Mouse (Mus musculus) kidney, adult 2 months (tissue): ENCODE measurements around the gene Snx32. TPM values are rescaled to one million over a fixed set of nuclear protein-coding genes. Genes with fewer than 3 reads are reported as not detected.
A peak's percentile ranks its signal among the peaks of the same experiment; 100 is the strongest.
"Not testable (repeated sequence)": the region's sequence is repeated elsewhere in the genome, so short reads cannot be mapped to it uniquely, and the experiment has no call there.

Source experiments
- DNase-seq: peaks from one replicate; pipeline ENCODE4 v3.0.0; 2021
- H3K27ac ChIP-seq: fragments of 200-500 bp; 2 replicates; pipeline ENCODE4 v1.5.1; 2012; ENCODE audit warnings: low read depth, low read length, control low read depth, inconsistent platforms; ENCODE audit not compliant: insufficient read depth
- H3K27me3 ChIP-seq: fragments of 200-500 bp; replicated peaks from 2 replicates; pipeline ENCODE4 v1.6.1; 2012; ENCODE audit warnings: mild to moderate bottlenecking, moderate library complexity, low read length, inconsistent platforms; ENCODE audit not compliant: control insufficient read depth, insufficient read depth
- H3K36me3 ChIP-seq: fragments of 200-500 bp; 2 replicates; pipeline ENCODE4 v1.6.1; 2012; ENCODE audit warnings: mild to moderate bottlenecking, moderate library complexity, low read length, inconsistent platforms; ENCODE audit not compliant: control insufficient read depth, insufficient read depth
- H3K4me1 ChIP-seq: fragments of 200-500 bp; 2 replicates; pipeline ENCODE4 v1.6.1; 2011; ENCODE audit warnings: low read length; ENCODE audit not compliant: control insufficient read depth, insufficient read depth
- H3K4me3 ChIP-seq: fragments of 200-500 bp; 2 replicates; pipeline ENCODE4 v1.5.1; 2011; ENCODE audit warnings: mild to moderate bottlenecking, low read depth, low read length, control low read depth; ENCODE audit not compliant: insufficient read depth
- CTCF ChIP-seq: fragments of 200-500 bp; conservative IDR thresholded peaks from 2 replicates; pipeline ENCODE4 v1.5.1; 2011; ENCODE audit warnings: low read depth, mild to moderate bottlenecking, control low read depth, low read length, moderate library complexity, mixed read lengths; ENCODE audit not compliant: insufficient read depth, insufficient read length
- POLR2A ChIP-seq: fragments of 200-500 bp; IDR thresholded peaks from one replicate; pipeline ENCODE4 v1.6.1; 2011; ENCODE audit warnings: low read depth, low read length, control low read depth
- WGBS: fragments of 180-500 bp; shearing (Covaris S2); methylation state at CpG from one replicate; pipeline ENCODE4 v1.1.7; 2018; 5-methylcytosine and 5-hydroxymethylcytosine counted together
- polyA plus RNA-seq: library from polyadenylated mRNA; depleted of rRNA; stranded (reverse); fragments of >200 nt; gene quantifications from 2 replicates; pipeline ENCODE4 v1.2.3, GENCODE M21; 2012

Gene Snx32
- polyA plus RNA-seq, 1 experiment, result 14.7 TPM

GRCm38 (mm10) chr19:5492641-5493040 lies 17.7 kb downstream of the Snx32 start:
- Histone ChIP-seq H3K36me3 (peaks cover 2% of the 10 kb centered on the region; the same call in 1 of the 2 replicates), H3K27me3 (no peaks in the 10 kb centered on the region), H3K27ac (no peak overlapping the region), H3K4me1 (peaks cover 10% of the 10 kb centered on the region; the same call in 1 of the 2 replicates), H3K4me3 (no peak overlapping the region)
- no peak for TF ChIP-seq CTCF
- TF ChIP-seq POLR2A, result no peak
- no peak for DNase-seq
- WGBS, result 65% methylated on average over 4 of the region's 4 CpGs

- TF ChIP-seq POLR2A (peak; percentile 55), CTCF (no peak)
- Histone ChIP-seq H3K4me1 (peaks cover 10% of the 10 kb centered on the region; the same call in 1 of the 2 replicates), H3K36me3 (peaks cover 2% of the 10 kb centered on the region; the same call in 1 of the 2 replicates), H3K27me3 (no peaks in the 10 kb centered on the region), H3K27ac (peak overlapping the region; percentile 95), H3K4me3 (peak overlapping the region; percentile 93)
- DNase-seq, result peak; percentile 94
- WGBS, result under 1% methylated on average over 59 of the region's 59 CpGs
These were observed 19.2 kb downstream of the Snx32 start for GRCm38 (mm10) chr19:5490898-5491708.

GRCm38 (mm10) chr19:5490313-5490897 lies 19.9 kb downstream of the Snx32 start, which contains the start of gene Cfl1:
Cfl1 (plus strand) TSS chr19:5490455.
- under 1% methylated on average over 62 of the region's 62 CpGs for WGBS
- Histone ChIP-seq H3K4me3 (peak within 1 kb of the TSS; percentile 93), H3K36me3 (peaks cover 2% of the 10 kb centered on the region; the same call in 1 of the 2 replicates), H3K27ac (peak within 1 kb of the TSS; percentile 98), H3K27me3 (no peaks in the 10 kb centered on the region), H3K4me1 (peaks cover 10% of the 10 kb centered on the region; the same call in 1 of the 2 replicates)
- peak; percentile 93 for TF ChIP-seq POLR2A
- TF ChIP-seq CTCF, result no peak
- peak; percentile 98 for DNase-seq

DNA sequence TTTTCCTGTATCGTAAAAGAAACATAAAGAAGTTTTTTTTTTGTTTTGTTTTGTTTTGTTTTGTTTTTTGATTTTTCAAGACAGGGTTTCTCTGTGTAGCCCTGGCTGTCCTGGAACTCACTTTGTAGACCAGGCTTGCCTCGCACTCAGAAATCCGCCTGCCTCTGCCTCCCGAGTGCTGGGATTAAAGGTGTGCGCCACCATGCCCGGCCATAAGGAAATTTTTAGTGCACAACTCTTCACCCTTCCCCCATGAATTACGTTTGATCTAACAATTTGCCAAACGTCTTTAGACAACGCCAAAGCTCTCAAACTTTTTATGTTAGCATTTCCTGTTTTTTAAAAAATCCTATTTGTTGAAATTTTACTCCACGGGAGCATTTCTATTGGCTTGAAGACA lies 20.6 kb downstream of the Snx32 start:
- not testable (repeated sequence) for DNase-seq, H3K36me3 ChIP-seq, H3K4me1 ChIP-seq, H3K27me3 ChIP-seq, H3K4me3 ChIP-seq
- H3K27ac ChIP-seq, result peak overlapping the region; percentile 41
- WGBS, result 28% methylated on average over 10 of the region's 10 CpGs

GRCm38 (mm10) chr19:5488878-5489571 lies 21.3 kb downstream of the Snx32 start:
- peaks cover 7% of the 10 kb centered on the region; the same call in 1 of the 2 replicates for H3K4me1 ChIP-seq
- peaks cover 2% of the 10 kb centered on the region; the same call in 1 of the 2 replicates for H3K36me3 ChIP-seq
- H3K4me3 ChIP-seq, result peak overlapping the region; percentile 58
- under 1% methylated on average over 26 of the region's 26 CpGs for WGBS
- DNase-seq, result peak; percentile 99
- peak; percentile 87 for TF ChIP-seq POLR2A
- TF ChIP-seq CTCF, result no peak
- H3K27ac ChIP-seq, result peak overlapping the region; percentile 98
- no peaks in the 10 kb centered on the region for H3K27me3 ChIP-seq

- DNase-seq, result peak; percentile 98
These were observed 22.4 kb downstream of the Snx32 start, which contains the start of gene Mus81 for GRCm38 (mm10) chr19:5487768-5488550. Mus81 (minus strand) TSS chr19:5488402.

More at GRCm38 (mm10) chr19:5487768-5488550, 22.4 kb downstream of the Snx32 start, which contains the start of gene Mus81:
- Histone ChIP-seq H3K4me3 (peak within 1 kb of the TSS; percentile 58), H3K4me1 (peaks cover 5% of the 10 kb centered on the region; the same call in 1 of the 2 replicates), H3K27ac (peak within 1 kb of the TSS; percentile 98), H3K27me3 (no peaks in the 10 kb centered on the region), H3K36me3 (peaks cover under 1% of the 10 kb centered on the region; the same call in 1 of the 2 replicates)
- WGBS, result under 1% methylated on average over 39 of the region's 39 CpGs
- TF ChIP-seq CTCF (peak; percentile 85), POLR2A (peak; percentile 36)
